Mouse (Mus musculus): Measurements from ENCODE around the gene Mid1. TPM values are rescaled to one million over a fixed set of nuclear protein-coding genes. Genes with fewer than 3 reads are reported as not detected.
"Not testable (repeated sequence)": the region's sequence is repeated elsewhere in the genome, so short reads cannot be mapped to it uniquely, and the experiment has no call there.

The Mid1 gene
- polyA plus RNA-seq, 1 experiment = 8.8 TPM

DNA sequence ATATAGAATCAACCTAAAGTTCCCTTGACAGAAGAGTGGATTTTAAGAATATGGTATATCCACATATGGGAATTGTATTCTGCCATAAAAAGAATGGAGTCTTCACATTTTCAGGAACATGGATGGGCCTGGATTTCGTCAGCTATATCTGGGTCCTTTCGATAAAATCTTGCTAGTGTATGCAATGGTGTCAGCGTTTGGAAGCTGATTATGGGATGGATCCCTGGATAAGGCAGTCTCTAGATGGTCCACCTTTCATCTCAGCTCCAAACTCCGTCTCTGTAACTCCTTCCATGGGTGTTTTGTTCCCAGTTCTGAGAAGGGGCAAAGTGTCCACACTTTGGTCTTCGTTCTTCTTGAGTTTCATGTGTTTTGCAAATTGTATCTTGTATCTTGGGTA, 291.3 kb downstream of the Mid1 start:
- not testable (repeated sequence) for H3K27ac ChIP-seq (ENCODE audit: insufficient read depth, low read depth, low read length); H3K27me3 ChIP-seq (replicated peaks; ENCODE audit: control insufficient read depth, insufficient read depth, low read length); DNase-seq; H3K36me3 ChIP-seq (ENCODE audit: control insufficient read depth, insufficient read depth, low read length); H3K4me3 ChIP-seq (ENCODE audit: insufficient read depth, low read depth, low read length)
- H3K4me1 ChIP-seq (ENCODE audit: control insufficient read depth, insufficient read depth, low read length) = peaks cover 14% of the 10 kb centered on the region; the same call in 1 of the 2 replicates
- 58% methylated on average over 5 of the region's 5 CpGs for WGBS

DNA sequence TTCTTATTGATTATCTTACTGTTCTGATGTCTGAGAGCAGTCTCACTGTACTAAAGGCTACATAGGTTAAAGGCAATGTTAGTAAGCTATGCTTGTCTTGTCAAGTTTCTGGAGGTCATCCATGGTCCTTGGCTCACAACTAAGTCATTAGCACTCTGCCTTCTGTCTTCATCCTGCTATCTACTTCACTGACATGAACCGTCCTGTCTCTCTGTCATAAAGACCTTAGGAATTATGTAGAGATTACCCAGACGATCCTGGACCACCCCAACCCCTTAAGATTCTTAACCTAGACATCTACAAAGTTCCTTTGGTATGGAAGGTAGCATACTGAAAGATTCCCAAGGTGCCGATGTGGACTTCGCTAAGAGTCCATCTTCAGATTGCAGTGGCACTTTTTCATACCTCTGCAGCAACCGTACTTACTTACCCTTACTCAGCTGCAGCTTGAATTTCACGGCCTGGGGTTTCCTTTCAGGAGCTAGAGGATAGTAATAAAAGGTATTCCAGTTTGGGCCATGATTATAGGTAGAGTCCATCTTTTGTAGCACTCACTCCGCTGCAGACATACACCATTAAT, 292.9 kb downstream of the Mid1 start:
- WGBS = 88% methylated on average over 7 of the region's 7 CpGs
- Histone ChIP-seq H3K27ac (ENCODE audit: insufficient read depth, low read depth, low read length) (0 out of 2 replicates have a peak overlapping the region, but pooled peaks have one; percentile 3), H3K4me1 (ENCODE audit: control insufficient read depth, insufficient read depth, low read length) (peaks cover 10% of the 10 kb centered on the region; the same call in 1 of the 2 replicates)
- DNase-seq = peak; percentile 27
- H3K36me3 ChIP-seq (ENCODE audit: control insufficient read depth, insufficient read depth, low read length); H3K4me3 ChIP-seq (ENCODE audit: insufficient read depth, low read depth, low read length); H3K27me3 ChIP-seq (replicated peaks; ENCODE audit: control insufficient read depth, insufficient read depth, low read length): not testable (repeated sequence)

DNA sequence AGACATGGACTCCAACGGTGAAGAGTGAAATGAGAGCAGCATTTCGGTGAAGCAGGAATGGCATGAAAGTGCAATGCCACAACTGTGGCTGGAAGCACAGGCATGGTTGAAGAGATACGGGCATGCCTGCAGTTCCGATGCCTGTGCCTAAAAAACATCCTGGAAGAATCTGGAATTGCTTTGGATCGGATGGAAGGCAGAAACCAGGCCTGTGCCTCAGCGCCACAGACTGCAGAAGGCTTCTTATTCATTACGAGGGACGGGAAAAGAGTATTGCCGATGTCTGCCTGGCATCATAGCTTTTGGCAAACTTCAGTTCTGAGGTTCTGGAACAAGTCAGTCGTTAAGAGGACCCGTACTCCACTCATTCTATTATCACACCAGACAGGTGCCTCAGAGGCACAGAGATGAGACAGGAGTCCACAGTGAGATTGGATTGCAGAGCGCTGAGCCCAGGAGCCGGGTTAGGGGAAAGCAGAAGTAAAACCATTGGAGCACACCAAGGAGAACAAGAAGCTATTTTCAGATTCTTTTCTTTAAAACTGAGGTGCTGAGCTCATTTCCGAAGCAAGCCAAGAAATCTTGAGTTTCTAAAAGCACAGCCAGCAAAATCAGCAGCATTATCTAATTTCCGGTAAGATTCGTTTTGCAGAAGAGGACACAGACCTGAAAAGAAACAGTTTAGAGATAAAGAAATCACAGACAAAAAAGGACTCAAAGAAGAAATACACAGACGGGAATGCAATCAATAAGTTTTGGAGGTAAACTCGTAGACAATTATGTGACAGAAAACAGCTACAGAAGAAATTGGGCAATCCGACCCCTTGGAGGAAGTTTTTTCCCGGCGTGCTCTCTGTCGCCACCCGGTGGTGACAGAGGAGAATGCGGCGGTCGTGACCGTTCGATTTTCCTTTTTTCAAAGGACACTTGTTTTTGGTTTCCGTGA, 293.7 kb downstream of the Mid1 start:
- Histone ChIP-seq H3K4me1 (ENCODE audit: control insufficient read depth, insufficient read depth, low read length) (peaks cover 10% of the 10 kb centered on the region; the same call in 1 of the 2 replicates), H3K27ac (ENCODE audit: insufficient read depth, low read depth, low read length) (peak overlapping the region; percentile 3; the same call in 1 of the 2 replicates)
- not testable (repeated sequence) for H3K27me3 ChIP-seq (replicated peaks; ENCODE audit: control insufficient read depth, insufficient read depth, low read length); H3K36me3 ChIP-seq (ENCODE audit: control insufficient read depth, insufficient read depth, low read length); H3K4me3 ChIP-seq (ENCODE audit: insufficient read depth, low read depth, low read length)
- peak; percentile 83 for DNase-seq
- 76% methylated on average over 29 of the region's 29 CpGs for WGBS

DNA sequence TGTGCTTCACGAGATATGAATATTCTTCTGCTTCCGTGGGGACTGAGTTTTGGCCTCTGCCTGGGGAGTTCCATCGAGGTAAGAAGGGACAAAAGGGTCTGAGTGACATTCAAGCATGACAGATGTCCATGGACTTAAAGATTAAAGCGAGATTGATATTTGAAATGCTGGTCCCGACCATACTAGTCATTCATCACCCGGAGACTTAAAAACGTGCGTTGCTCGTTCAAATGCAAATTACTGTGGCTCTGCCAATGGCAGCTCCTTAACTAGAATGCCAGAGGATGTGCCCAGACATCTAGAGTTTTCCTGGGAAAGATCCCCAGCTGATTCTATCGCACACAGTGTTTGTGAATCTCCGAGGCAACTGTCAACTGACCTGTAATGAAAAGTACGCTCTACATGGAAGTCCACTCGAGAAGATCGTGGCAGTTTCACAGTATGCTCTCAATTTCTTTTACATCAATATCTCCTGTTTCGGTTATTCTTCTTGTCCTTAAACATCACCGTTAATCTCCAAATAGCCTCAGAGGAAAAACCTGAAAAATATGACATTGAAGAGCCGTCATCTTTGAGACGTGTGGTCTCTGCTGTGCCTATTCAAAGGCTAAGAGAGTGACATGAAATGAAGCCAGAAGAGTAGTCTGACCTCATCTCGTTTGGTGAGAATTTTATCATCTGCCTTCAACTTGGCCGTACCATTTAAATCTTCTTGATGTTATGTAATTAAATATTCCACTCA, 294.6 kb downstream of the Mid1 start:
- H3K27me3 ChIP-seq (replicated peaks; ENCODE audit: control insufficient read depth, insufficient read depth, low read length); H3K36me3 ChIP-seq (ENCODE audit: control insufficient read depth, insufficient read depth, low read length): not testable (repeated sequence)
- DNase-seq = peak; percentile 31
- H3K27ac ChIP-seq (ENCODE audit: insufficient read depth, low read depth, low read length) = peak overlapping the region; percentile 28; the same call in 1 of the 2 replicates
- WGBS = 84% methylated on average over 20 of the region's 20 CpGs
- peaks cover 10% of the 10 kb centered on the region; the same call in 1 of the 2 replicates for H3K4me1 ChIP-seq (ENCODE audit: control insufficient read depth, insufficient read depth, low read length)
- 0 out of 2 replicates have a peak overlapping the region, but pooled peaks have one; percentile 8 for H3K4me3 ChIP-seq (ENCODE audit: insufficient read depth, low read depth, low read length)

DNA sequence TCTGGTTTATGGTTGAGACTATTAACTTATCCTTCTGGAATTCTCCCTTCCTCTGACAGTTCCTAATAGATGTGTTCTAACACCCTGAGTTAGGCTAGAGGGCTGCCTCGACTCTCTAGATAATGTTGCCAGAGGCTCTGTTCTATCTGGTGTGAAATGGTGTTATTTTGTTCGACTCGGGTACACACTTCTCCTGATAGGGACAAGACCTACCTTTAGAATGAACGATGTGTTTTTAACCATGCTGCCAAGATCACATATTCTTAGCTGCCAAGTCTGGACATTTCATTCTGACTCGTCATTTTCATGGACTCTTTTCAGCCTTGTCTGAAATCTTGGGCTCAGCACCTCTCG, 295.2 kb downstream of the Mid1 start:
- 80% methylated on average over 6 of the region's 6 CpGs for WGBS
- H3K4me1 ChIP-seq (ENCODE audit: control insufficient read depth, insufficient read depth, low read length); H3K36me3 ChIP-seq (ENCODE audit: control insufficient read depth, insufficient read depth, low read length); H3K4me3 ChIP-seq (ENCODE audit: insufficient read depth, low read depth, low read length); H3K27me3 ChIP-seq (replicated peaks; ENCODE audit: control insufficient read depth, insufficient read depth, low read length): not testable (repeated sequence)
- DNase-seq = peak; percentile 32
- peak overlapping the region; percentile 37; the same call in 1 of the 2 replicates for H3K27ac ChIP-seq (ENCODE audit: insufficient read depth, low read depth, low read length)

DNA sequence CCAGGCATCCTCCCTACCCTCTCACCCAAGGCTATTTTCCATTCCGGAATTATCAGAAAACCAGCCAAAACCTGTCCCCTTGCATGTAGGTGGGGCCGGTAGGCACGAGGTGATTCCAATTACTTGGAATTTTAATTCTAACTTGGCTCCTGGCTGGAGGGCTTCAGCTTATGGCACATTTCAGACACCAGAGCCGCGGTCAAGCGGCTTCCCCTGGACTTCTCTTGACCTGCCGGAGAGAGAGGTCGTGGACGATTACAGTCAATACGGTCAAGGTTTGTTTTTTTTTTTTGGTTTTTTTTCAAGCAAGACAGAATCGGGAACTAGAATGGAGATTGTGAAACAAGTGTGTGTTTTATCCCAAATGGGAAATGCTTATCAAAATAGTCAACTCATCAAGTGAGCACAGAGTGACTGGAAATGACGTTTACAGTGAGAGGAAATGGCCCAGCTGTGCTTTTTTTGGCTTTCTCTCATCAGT, 295.9 kb downstream of the Mid1 start:
- 81% methylated on average over 12 of the region's 12 CpGs for WGBS
- peak; percentile 56 for DNase-seq
- peaks cover 9% of the 10 kb centered on the region; the same call in 1 of the 2 replicates for H3K36me3 ChIP-seq (ENCODE audit: control insufficient read depth, insufficient read depth, low read length)
- TF ChIP-seq POLR2A (IDR thresholded peaks at IDR 0.05; ENCODE audit: low read depth, low read length) = no peak
- TF ChIP-seq CTCF (conservative IDR thresholded peaks at IDR 0.05; ENCODE audit: insufficient read depth, insufficient read length, low read depth, low read length) = no peak
- H3K27me3 ChIP-seq (replicated peaks; ENCODE audit: control insufficient read depth, insufficient read depth, low read length) = no peaks in the 10 kb centered on the region; the same call in 1 of the 2 replicates
- no peak overlapping the region; the same call in 1 of the 2 replicates for H3K4me3 ChIP-seq (ENCODE audit: insufficient read depth, low read depth, low read length)
- peak overlapping the region; percentile 37 for H3K27ac ChIP-seq (ENCODE audit: insufficient read depth, low read depth, low read length)
- peaks cover 7% of the 10 kb centered on the region; the same call in 1 of the 2 replicates for H3K4me1 ChIP-seq (ENCODE audit: control insufficient read depth, insufficient read depth, low read length)

DNA sequence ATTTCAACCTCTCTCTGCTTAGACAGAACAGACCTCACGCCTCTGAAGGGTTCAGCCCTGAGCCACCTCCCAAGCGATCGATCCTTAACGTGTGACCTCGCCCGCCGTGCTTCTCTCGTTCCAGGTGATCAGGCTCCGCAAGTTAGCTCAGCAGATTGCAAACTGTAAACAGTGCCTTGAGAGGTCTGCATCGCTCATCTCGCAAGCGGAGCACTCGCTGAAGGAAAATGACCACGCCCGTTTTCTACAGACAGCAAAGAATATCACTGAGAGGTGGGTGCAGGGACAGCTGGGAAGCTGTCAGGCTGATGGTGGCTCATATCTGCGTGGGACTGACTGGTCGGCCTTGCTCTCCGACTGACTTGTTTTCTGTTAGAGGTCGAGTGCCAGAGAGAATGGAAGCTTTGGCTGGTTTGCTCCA, 296.8 kb downstream of the Mid1 start:
- not testable (repeated sequence) for H3K27ac ChIP-seq (ENCODE audit: insufficient read depth, low read depth, low read length); H3K4me1 ChIP-seq (ENCODE audit: control insufficient read depth, insufficient read depth, low read length); H3K36me3 ChIP-seq (ENCODE audit: control insufficient read depth, insufficient read depth, low read length); H3K4me3 ChIP-seq (ENCODE audit: insufficient read depth, low read depth, low read length); H3K27me3 ChIP-seq (replicated peaks; ENCODE audit: control insufficient read depth, insufficient read depth, low read length)
- 88% methylated on average over 19 of the region's 19 CpGs for WGBS
- DNase-seq = peak; percentile 52

DNA sequence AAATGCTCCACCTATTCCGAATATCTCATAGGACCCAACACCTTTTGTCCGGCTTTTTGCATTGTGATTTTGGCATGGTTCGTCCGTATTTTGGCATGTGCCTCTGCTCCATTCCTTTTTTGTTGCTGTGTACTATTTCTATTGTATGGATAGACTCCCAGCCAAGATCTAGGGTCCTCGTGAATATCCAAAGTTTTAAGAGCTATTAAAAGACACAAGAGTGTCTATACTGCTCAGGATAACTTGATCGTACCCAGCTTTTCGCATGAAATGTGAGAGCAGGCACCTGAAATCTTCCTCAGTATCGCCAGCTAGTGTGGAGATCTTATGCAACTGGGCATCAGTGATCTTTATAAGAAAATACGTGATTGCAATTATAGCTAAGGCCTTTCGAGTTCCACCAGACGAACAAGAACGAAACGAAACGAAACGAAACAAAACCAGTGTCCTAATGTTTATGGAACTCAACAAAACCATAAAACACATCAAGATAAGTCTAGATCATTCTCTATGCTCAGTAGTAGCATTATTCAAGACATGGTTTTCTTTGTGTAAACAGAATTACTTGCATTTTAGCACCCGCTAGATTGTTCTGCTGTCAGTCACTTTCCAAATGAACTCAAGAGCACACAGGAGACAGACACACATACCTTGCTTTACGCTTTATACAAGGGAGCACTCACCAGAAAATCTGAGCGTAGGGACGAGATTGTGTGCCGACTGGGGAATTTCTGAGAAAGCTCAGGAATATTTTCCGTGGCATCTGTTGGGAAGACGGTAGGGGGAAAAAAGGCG, 297.8 kb downstream of the Mid1 start:
- H3K4me3 ChIP-seq (ENCODE audit: insufficient read depth, low read depth, low read length); H3K27me3 ChIP-seq (replicated peaks; ENCODE audit: control insufficient read depth, insufficient read depth, low read length); H3K27ac ChIP-seq (ENCODE audit: insufficient read depth, low read depth, low read length); H3K4me1 ChIP-seq (ENCODE audit: control insufficient read depth, insufficient read depth, low read length): not testable (repeated sequence)
- peaks cover 11% of the 10 kb centered on the region; the same call in 1 of the 2 replicates for H3K36me3 ChIP-seq (ENCODE audit: control insufficient read depth, insufficient read depth, low read length)
- peak; percentile 24 for DNase-seq
- 89% methylated on average over 23 of the region's 23 CpGs for WGBS

DNA sequence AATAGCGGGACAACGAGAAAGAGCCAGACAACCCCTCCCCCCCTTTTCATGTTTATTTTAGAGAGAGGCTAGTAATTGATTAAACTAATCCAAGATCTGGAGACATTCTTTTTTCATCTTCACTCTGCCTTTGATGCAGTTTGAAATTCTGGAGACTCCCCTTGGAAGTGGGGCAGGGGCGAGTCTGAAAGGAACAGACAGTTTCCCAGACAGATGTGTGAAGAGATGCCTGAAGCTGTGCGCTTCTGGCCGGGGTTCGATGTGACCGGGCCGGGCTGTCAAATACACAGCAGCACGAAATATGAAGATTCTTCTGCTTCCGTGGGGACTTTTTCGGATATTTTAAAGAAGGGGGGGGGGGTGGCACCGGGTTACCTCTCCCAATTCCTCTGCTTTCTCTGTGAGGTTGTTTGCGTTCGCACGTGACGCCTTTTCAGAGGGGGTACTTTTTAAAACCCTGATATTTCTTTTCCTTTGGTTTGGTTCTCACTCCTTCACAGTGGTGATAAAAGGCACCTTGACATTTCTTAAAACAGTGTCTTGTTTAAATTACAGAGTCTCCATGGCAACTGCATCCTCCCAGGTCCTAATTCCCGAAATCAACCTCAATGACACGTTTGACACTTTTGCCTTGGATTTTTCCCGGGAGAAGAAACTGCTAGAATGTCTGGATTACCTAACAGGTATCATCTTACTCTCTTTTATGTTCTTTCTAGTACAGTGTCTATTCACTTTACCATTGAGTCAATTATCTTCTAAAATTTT, 298.6 kb downstream of the Mid1 start:
- not testable (repeated sequence) for H3K4me3 ChIP-seq (ENCODE audit: insufficient read depth, low read depth, low read length); H3K27me3 ChIP-seq (replicated peaks; ENCODE audit: control insufficient read depth, insufficient read depth, low read length); H3K27ac ChIP-seq (ENCODE audit: insufficient read depth, low read depth, low read length); H3K4me1 ChIP-seq (ENCODE audit: control insufficient read depth, insufficient read depth, low read length)
- WGBS = 84% methylated on average over 19 of the region's 19 CpGs
- DNase-seq = peak; percentile 24
- H3K36me3 ChIP-seq (ENCODE audit: control insufficient read depth, insufficient read depth, low read length) = peaks cover 11% of the 10 kb centered on the region; the same call in 1 of the 2 replicates

Measured in kidney, adult 2 months (tissue).